Mouse (Mus musculus) embryonic facial prominence, embryonic 10.5 days (tissue): ENCODE measurements at regions not wholly inside any gene's neighbourhood (a gene's known extent, or its start where the extent isn't known, plus 50 kb on each side); places are given as distances from the start of the nearest gene placed in this dataset.
A peak's percentile ranks its signal among the peaks of the same experiment; 100 is the strongest.

ENCODE experiments used
- DNase-seq: peaks from one replicate; pipeline ENCODE4 v3.0.0-alpha.2; 2017; ENCODE audit warnings: low spot score
- H3K27ac ChIP-seq: fragments of 300-500 bp; sonication (generic); replicated peaks from 2 replicates; pipeline ENCODE4 v1.5.1; 2016; ENCODE audit warnings: mild to moderate bottlenecking
- H3K27me3 ChIP-seq: fragments of 300-500 bp; sonication (generic); replicated peaks from 2 replicates; pipeline ENCODE4 v1.6.1; 2016; ENCODE audit warnings: low read depth, mild to moderate bottlenecking; ENCODE audit not compliant: poor library complexity, severe bottlenecking
- H3K36me3 ChIP-seq: fragments of 300-500 bp; sonication (generic); replicated peaks from 2 replicates; pipeline ENCODE4 v1.6.1; 2016; ENCODE audit warnings: mild to moderate bottlenecking, moderate library complexity
- H3K4me1 ChIP-seq: fragments of 300-500 bp; sonication (generic); 2 replicates; pipeline ENCODE4 v1.6.1; 2016
- H3K4me3 ChIP-seq: fragments of 300-500 bp; sonication (generic); 2 replicates; pipeline ENCODE4 v1.5.1; 2016; ENCODE audit warnings: mild to moderate bottlenecking, moderate library complexity
- H3K9me3 ChIP-seq: fragments of 300-500 bp; sonication (generic); 2 replicates; pipeline ENCODE4 v1.6.1; 2016; ENCODE audit warnings: mild to moderate bottlenecking
- WGBS: fragments of 180-500 bp; shearing (Covaris S2); methylation state at CpG from one replicate; pipeline ENCODE4 v1.1.7; 2016; 5-methylcytosine and 5-hydroxymethylcytosine counted together

GRCm38 (mm10) chr8:118017261-118017660 is 215.5 kb upstream of the Mphosph6 start:
- H3K4me1 ChIP-seq, result peaks cover 13% of the 10 kb centered on the region
- H3K36me3 ChIP-seq, result no peaks in the 10 kb centered on the region
- 30% methylated on average over 6 of the region's 6 CpGs for WGBS
- H3K9me3 ChIP-seq, result no peaks in the 10 kb centered on the region
- no peak overlapping the region for H3K4me3 ChIP-seq
- H3K27ac ChIP-seq, result no peak overlapping the region
- no peak for DNase-seq
- H3K27me3 ChIP-seq, result no peaks in the 10 kb centered on the region

GRCm38 (mm10) chr8:118005186-118005585 is 203.4 kb upstream of the Mphosph6 start:
- peak; percentile 15 for DNase-seq
- H3K27me3 ChIP-seq, result peaks cover 7% of the 10 kb centered on the region; the same call in 1 of the 2 replicates
- WGBS, result 47% methylated on average over 2 of the region's 2 CpGs
- no peak overlapping the region for H3K4me3 ChIP-seq
- no peaks in the 10 kb centered on the region for H3K36me3 ChIP-seq
- H3K27ac ChIP-seq, result peak overlapping the region; percentile 72
- H3K9me3 ChIP-seq, result peaks cover 3% of the 10 kb centered on the region; the same call in 1 of the 2 replicates
- peaks cover 22% of the 10 kb centered on the region for H3K4me1 ChIP-seq

GRCm38 (mm10) chr8:118004391-118004851 is 202.7 kb upstream of the Mphosph6 start:
- WGBS, result 29% methylated on average over 7 of the region's 7 CpGs
- Histone ChIP-seq H3K27ac (peak overlapping the region; percentile 72), H3K36me3 (no peaks in the 10 kb centered on the region), H3K4me1 (peaks cover 22% of the 10 kb centered on the region), H3K27me3 (peaks cover 7% of the 10 kb centered on the region; the same call in 1 of the 2 replicates), H3K4me3 (no peak overlapping the region), H3K9me3 (no peaks in the 10 kb centered on the region)
- peak; percentile 69 for DNase-seq

- Histone ChIP-seq H3K27ac (no peak overlapping the region), H3K4me1 (peaks cover 22% of the 10 kb centered on the region), H3K4me3 (no peak overlapping the region), H3K9me3 (no peaks in the 10 kb centered on the region), H3K27me3 (peaks cover 7% of the 10 kb centered on the region; the same call in 1 of the 2 replicates), H3K36me3 (no peaks in the 10 kb centered on the region)
- WGBS, result 87% methylated on average over 10 of the region's 10 CpGs
- DNase-seq, result no peak
Measured at GRCm38 (mm10) chr8:118001138-118001537, 199.4 kb upstream of the Mphosph6 start.

- Histone ChIP-seq H3K4me3 (no peak overlapping the region), H3K27ac (no peak overlapping the region), H3K36me3 (no peaks in the 10 kb centered on the region), H3K4me1 (no peaks in the 10 kb centered on the region), H3K27me3 (no peaks in the 10 kb centered on the region), H3K9me3 (no peaks in the 10 kb centered on the region)
- no peak for DNase-seq
- 89% methylated on average over 7 of the region's 7 CpGs for WGBS
Measured at GRCm38 (mm10) chr8:117991826-117992225, 190.1 kb upstream of the Mphosph6 start.

GRCm38 (mm10) chr8:117988781-117989180 is 187.0 kb upstream of the Mphosph6 start:
- Histone ChIP-seq H3K36me3 (no peaks in the 10 kb centered on the region), H3K27me3 (no peaks in the 10 kb centered on the region), H3K9me3 (no peaks in the 10 kb centered on the region; the same call in 1 of the 2 replicates), H3K27ac (no peak overlapping the region), H3K4me1 (no peaks in the 10 kb centered on the region), H3K4me3 (no peak overlapping the region)
- DNase-seq, result no peak
- WGBS, result 73% methylated on average over 5 of the region's 5 CpGs

- 88% methylated on average over 5 of the region's 5 CpGs for WGBS
- DNase-seq, result no peak
- no peaks in the 10 kb centered on the region for H3K36me3 ChIP-seq
- H3K9me3 ChIP-seq, result no peaks in the 10 kb centered on the region
- H3K27ac ChIP-seq, result no peak overlapping the region
- no peak overlapping the region for H3K4me3 ChIP-seq
- no peaks in the 10 kb centered on the region for H3K27me3 ChIP-seq
- no peaks in the 10 kb centered on the region for H3K4me1 ChIP-seq
Measured at GRCm38 (mm10) chr8:117968306-117968705, 166.6 kb upstream of the Mphosph6 start.

- Histone ChIP-seq H3K4me3 (no peak overlapping the region), H3K27me3 (no peaks in the 10 kb centered on the region), H3K9me3 (no peaks in the 10 kb centered on the region), H3K36me3 (no peaks in the 10 kb centered on the region), H3K27ac (no peak overlapping the region), H3K4me1 (0 out of 2 replicates have a peak, but pooled peaks cover 2% of the 10 kb centered on the region)
- DNase-seq, result no peak
- 90% methylated on average over 5 of the region's 5 CpGs for whole genome bisulfite sequencing
Measured at GRCm38 (mm10) chr8:117966556-117966955, 164.8 kb upstream of the Mphosph6 start.

GRCm38 (mm10) chr8:117963426-117963825 is 161.7 kb upstream of the Mphosph6 start:
- Histone ChIP-seq H3K9me3 (no peaks in the 10 kb centered on the region), H3K27me3 (no peaks in the 10 kb centered on the region), H3K4me1 (0 out of 2 replicates have a peak, but pooled peaks cover 2% of the 10 kb centered on the region), H3K27ac (no peak overlapping the region), H3K36me3 (no peaks in the 10 kb centered on the region), H3K4me3 (no peak overlapping the region)
- DNase-seq, result no peak
- 86% methylated on average over 13 of the region's 13 CpGs for WGBS

GRCm38 (mm10) chr8:117962666-117963065 is 160.9 kb upstream of the Mphosph6 start:
- H3K27ac ChIP-seq, result no peak overlapping the region
- H3K27me3 ChIP-seq, result no peaks in the 10 kb centered on the region
- 80% methylated on average over 8 of the region's 8 CpGs for WGBS
- no peaks in the 10 kb centered on the region for H3K9me3 ChIP-seq
- no peaks in the 10 kb centered on the region for H3K36me3 ChIP-seq
- DNase-seq, result no peak
- H3K4me3 ChIP-seq, result no peak overlapping the region
- H3K4me1 ChIP-seq, result 0 out of 2 replicates have a peak, but pooled peaks cover 2% of the 10 kb centered on the region

GRCm38 (mm10) chr8:117959501-117959900 is 157.8 kb upstream of the Mphosph6 start:
- 75% methylated on average over 8 of the region's 8 CpGs for WGBS
- Histone ChIP-seq H3K36me3 (no peaks in the 10 kb centered on the region), H3K4me3 (no peak overlapping the region), H3K27me3 (peaks cover 5% of the 10 kb centered on the region; the same call in 1 of the 2 replicates), H3K4me1 (0 out of 2 replicates have a peak, but pooled peaks cover 2% of the 10 kb centered on the region), H3K9me3 (no peaks in the 10 kb centered on the region), H3K27ac (no peak overlapping the region)
- no peak for DNase-seq

- H3K4me1 ChIP-seq, result 0 out of 2 replicates have a peak, but pooled peaks cover 2% of the 10 kb centered on the region
Measured at GRCm38 (mm10) chr8:117958914-117959313, 157.2 kb upstream of the Mphosph6 start.

GRCm38 (mm10) chr8:117951656-117952055 is 149.9 kb upstream of the Mphosph6 start:
- Histone ChIP-seq H3K4me1 (peaks cover 9% of the 10 kb centered on the region), H3K9me3 (no peaks in the 10 kb centered on the region), H3K36me3 (no peaks in the 10 kb centered on the region), H3K27ac (no peak overlapping the region), H3K27me3 (peaks cover 22% of the 10 kb centered on the region; the same call in 1 of the 2 replicates), H3K4me3 (no peak overlapping the region)
- no peak for DNase-seq
- WGBS, result 23% methylated on average over 5 of the region's 5 CpGs

More at GRCm38 (mm10) chr8:117958914-117959313, 157.2 kb upstream of the Mphosph6 start:
- H3K9me3 ChIP-seq, result no peaks in the 10 kb centered on the region
- H3K36me3 ChIP-seq, result no peaks in the 10 kb centered on the region
- no peak overlapping the region for H3K4me3 ChIP-seq
- H3K27ac ChIP-seq, result no peak overlapping the region
- peaks cover 6% of the 10 kb centered on the region; the same call in 1 of the 2 replicates for H3K27me3 ChIP-seq
- no peak for DNase-seq
- 48% methylated on average over 3 of the region's 3 CpGs for WGBS
